Mouse (Mus musculus) MEL (cell line): ENCODE results near the gene Prkag2. TPM values are rescaled to one million over a fixed set of nuclear protein-coding genes. Genes with fewer than 3 reads are reported as not detected.

Experiments used
- DNase-seq: peaks from one replicate; pipeline ENCODE4 v3.0.0; 2011; ENCODE audit warnings: low read depth, low spot score
- H3K27ac ChIP-seq: 2 replicates; pipeline ENCODE4 v1.5.1; 2012; ENCODE audit warnings: low read depth, mild to moderate bottlenecking, control low read depth, low read length, moderate library complexity; ENCODE audit not compliant: control insufficient read depth
- H3K27me3 ChIP-seq, 2 experiments: fragments of 150-350 bp in 1 of 2; sonication (generic) in 1 of 2; 2 replicates each; pipeline ENCODE4 v1.6.1; 2012; ENCODE audit warnings: low read length in 2 of 2, mild to moderate bottlenecking in 2 of 2, improper control_type of control experiment in 1 of 2, moderate library complexity in 1 of 2; ENCODE audit not compliant: insufficient read depth in 2 of 2, control insufficient read depth in 1 of 2
- H3K36me3 ChIP-seq, 2 experiments: 2 replicates each; pipeline ENCODE4 v1.6.1; 2012 to 2014; ENCODE audit warnings: low read length in 2 of 2, improper control_type of control experiment in 1 of 2, inconsistent platforms in 1 of 2, mild to moderate bottlenecking in 1 of 2; ENCODE audit not compliant: insufficient read depth in 2 of 2, control insufficient read depth in 1 of 2
- H3K4me1 ChIP-seq, 2 experiments: fragments of 150-350 bp in 1 of 2; sonication (generic) in 1 of 2; 2 replicates each; pipeline ENCODE4 v1.6.1; 2012; ENCODE audit warnings: low read length in 2 of 2, improper control_type of control experiment in 1 of 2, mild to moderate bottlenecking in 1 of 2; ENCODE audit not compliant: insufficient read depth in 2 of 2, control insufficient read depth in 1 of 2
- H3K4me3 ChIP-seq, 2 experiments: fragments of 150-350 bp in 1 of 2; sonication (generic) in 1 of 2; 2 replicates each; pipeline ENCODE4 v1.5.1; 2012; ENCODE audit warnings: low read depth in 2 of 2, low read length in 2 of 2, mild to moderate bottlenecking in 2 of 2, moderate library complexity in 2 of 2, control low read depth in 1 of 2, improper control_type of control experiment in 1 of 2; ENCODE audit not compliant: control insufficient read depth in 1 of 2, insufficient read depth in 1 of 2
- H3K79me2 ChIP-seq: 2 replicates; pipeline ENCODE4 v1.6.1; 2012; ENCODE audit warnings: mild to moderate bottlenecking, low read length, moderate library complexity; ENCODE audit not compliant: control insufficient read depth, poor library complexity, insufficient read depth
- H3K9ac ChIP-seq: 2 replicates; pipeline ENCODE4 v1.6.1; 2012; ENCODE audit warnings: low read depth, mild to moderate bottlenecking, control low read depth, low read length, moderate library complexity; ENCODE audit not compliant: control insufficient read depth, poor library complexity, severe bottlenecking
- H3K9me3 ChIP-seq: fragments of 150-350 bp; sonication (generic); replicated peaks from 2 replicates; pipeline ENCODE4 v1.6.1; 2012; ENCODE audit warnings: mild to moderate bottlenecking, low read length, improper control_type of control experiment, moderate library complexity; ENCODE audit not compliant: insufficient read depth
- BHLHE40 ChIP-seq: IDR thresholded peaks from 2 replicates; pipeline ENCODE4 v1.6.1; 2012; ENCODE audit warnings: low read depth, mild to moderate bottlenecking, inconsistent platforms, low read length, improper control_type of control experiment, borderline replicate concordance
- EP300 ChIP-seq, 2 experiments: IDR thresholded peaks; 2 replicates each; pipeline ENCODE4 v1.6.1; 2011; ENCODE audit warnings: improper control_type of control experiment in 2 of 2, low read length in 2 of 2, low read depth in 1 of 2, mild to moderate bottlenecking in 1 of 2
- ETS1 ChIP-seq: IDR thresholded peaks from 2 replicates; pipeline ENCODE4 v1.6.1; 2012; ENCODE audit warnings: low read depth, mild to moderate bottlenecking, inconsistent platforms, low read length, improper control_type of control experiment, moderate library complexity
- JUND ChIP-seq: IDR thresholded peaks from 2 replicates; pipeline ENCODE4 v1.6.1; 2011; ENCODE audit warnings: low read depth, mild to moderate bottlenecking, improper control_type of control experiment, low read length
- KAT2A ChIP-seq: conservative IDR thresholded peaks from 2 replicates; pipeline ENCODE4 v1.6.1; 2012; ENCODE audit warnings: low read depth, low read length, improper control_type of control experiment, inconsistent platforms
- MEF2A ChIP-seq: IDR thresholded peaks from 2 replicates; pipeline ENCODE4 v1.6.1; 2014; ENCODE audit warnings: low read depth, mild to moderate bottlenecking, inconsistent platforms, low read length, improper control_type of control experiment; ENCODE audit not compliant: poor library complexity, insufficient replicate concordance, severe bottlenecking; ENCODE audit errors: extremely low read depth
- MYC ChIP-seq: IDR thresholded peaks from 2 replicates; pipeline ENCODE4 v1.6.1; 2011; ENCODE audit warnings: low read depth, mild to moderate bottlenecking, low read length, improper control_type of control experiment, moderate library complexity
- NELFE ChIP-seq: IDR thresholded peaks from 2 replicates; pipeline ENCODE4 v1.6.1; 2011; ENCODE audit warnings: low read depth, low read length, improper control_type of control experiment
- POLR2A ChIP-seq, 2 experiments: IDR thresholded peaks; 2 replicates each; pipeline ENCODE4 v1.6.1; 2011 to 2012; ENCODE audit warnings: low read length in 2 of 2, mild to moderate bottlenecking in 2 of 2, control low read depth in 1 of 2, improper control_type of control experiment in 1 of 2, low read depth in 1 of 2, moderate library complexity in 1 of 2; ENCODE audit not compliant: control insufficient read depth in 1 of 2, insufficient read depth in 1 of 2, poor library complexity in 1 of 2
- POLR2AphosphoS2 ChIP-seq: IDR thresholded peaks from 2 replicates; pipeline ENCODE4 v1.6.1; 2011; ENCODE audit warnings: low read length, improper control_type of control experiment
- RAD21 ChIP-seq: IDR thresholded peaks from 2 replicates; pipeline ENCODE4 v1.6.1; 2011; ENCODE audit warnings: mild to moderate bottlenecking, low read depth, low read length, improper control_type of control experiment
- RCOR1 ChIP-seq: IDR thresholded peaks from 2 replicates; pipeline ENCODE4 v1.6.1; 2012; ENCODE audit warnings: low read depth, mild to moderate bottlenecking, inconsistent platforms, low read length, improper control_type of control experiment
- TAL1 ChIP-seq: IDR thresholded peaks from 2 replicates; pipeline ENCODE4 v1.6.1; 2012; ENCODE audit warnings: mild to moderate bottlenecking, inconsistent platforms, low read length, moderate library complexity, mixed read lengths
- UBTF ChIP-seq: IDR thresholded peaks from 2 replicates; pipeline ENCODE4 v1.6.1; 2012; ENCODE audit warnings: low read depth, mild to moderate bottlenecking, inconsistent platforms, low read length, improper control_type of control experiment, moderate library complexity, borderline replicate concordance; ENCODE audit not compliant: insufficient read depth
- USF2 ChIP-seq, 2 experiments: IDR thresholded peaks; 2 replicates each; pipeline ENCODE4 v1.6.1; 2011 to 2012; ENCODE audit warnings: improper control_type of control experiment in 2 of 2, low read length in 2 of 2, borderline replicate concordance in 1 of 2, inconsistent platforms in 1 of 2, low read depth in 1 of 2, mild to moderate bottlenecking in 1 of 2; ENCODE audit not compliant: insufficient read depth in 1 of 2
- ZMIZ1 ChIP-seq: IDR thresholded peaks from 2 replicates; pipeline ENCODE4 v1.6.1; 2012; ENCODE audit warnings: low read depth, mild to moderate bottlenecking, inconsistent platforms, low read length, improper control_type of control experiment, moderate library complexity
- ZNF384 ChIP-seq: IDR thresholded peaks from 2 replicates; pipeline ENCODE4 v1.6.1; 2012; ENCODE audit warnings: low read depth, mild to moderate bottlenecking, inconsistent platforms, low read length, improper control_type of control experiment
- polyA plus RNA-seq, 2 experiments: library from polyadenylated mRNA; stranded (reverse) in 1 of 2; unstranded in 1 of 2; fragments of >175 nt in 1 of 2; fragments of >200 nt in 1 of 2; gene quantifications; 2 replicates each; pipeline versions ENCODE4 v1.2.1 to v1.2.4; 2012; ENCODE audit warnings: low replicate concordance in 2 of 2, low read depth in 1 of 2; ENCODE audit not compliant: insufficient read length in 2 of 2, insufficient read depth in 1 of 2, missing spikeins in 1 of 2
- total RNA-seq: library from RNA; depleted of rRNA; stranded (reverse); fragments of 300-350 nt; gene quantifications from 2 replicates; pipeline ENCODE4 v1.2.3, GENCODE M21; 2012

Prkag2 gene
- total and polyA plus RNA-seq, 3 experiments: 8.0 to 27.9 TPM; not detected in 1

- Histone ChIP-seq H3K9ac (no peak overlapping the region), H3K27me3 (no peaks in the 10 kb centered on the region), H3K27ac (no peak overlapping the region), H3K9me3 (no peaks in the 10 kb centered on the region), H3K79me2 (peaks cover 24% of the 10 kb centered on the region), H3K4me1 (peaks cover 6 to 23% of the 10 kb centered on the region in 2 experiments; a peak in 3 of 4 replicates), H3K36me3 (peaks cover 0 to 7% of the 10 kb centered on the region in 2 experiments; a peak in 1 of 4 replicates), H3K4me3 (no peak overlapping the region)
- no peak for DNase-seq
- TF ChIP-seq MEF2A (no peak), RAD21 (no peak), EP300 (IDR thresholded peaks at IDR 0.05; ENCODE audit: low read depth in 1 of 2, low read length in 2 of 2) (no peak)
These were observed 2.6 kb downstream of the Prkag2 start for GRCm38 (mm10) chr5:25097891-25098290.

GRCm38 (mm10) chr5:25096431-25096830, 4.0 kb downstream of the Prkag2 start:
- DNase-seq: no peak
- Histone ChIP-seq H3K9ac (no peak overlapping the region), H3K27ac (no peak overlapping the region), H3K9me3 (no peaks in the 10 kb centered on the region), H3K79me2 (peaks cover 22% of the 10 kb centered on the region), H3K4me3 (no peak overlapping the region), H3K36me3 (peaks cover 0 to 5% of the 10 kb centered on the region in 2 experiments; a peak in 1 of 4 replicates), H3K4me1 (peaks cover 3 to 11% of the 10 kb centered on the region in 2 experiments; a peak in 3 of 4 replicates), H3K27me3 (no peaks in the 10 kb centered on the region)
- no peak for TF ChIP-seq NELFE

GRCm38 (mm10) chr5:25092630-25093245, 7.7 kb downstream of the Prkag2 start:
- Histone ChIP-seq H3K4me1 (no peaks in the 10 kb centered on the region), H3K36me3 (peaks cover 0 to 2% of the 10 kb centered on the region in 2 experiments; a peak in 1 of 4 replicates), H3K9ac (no peak overlapping the region), H3K27ac (no peak overlapping the region), H3K79me2 (no peaks in the 10 kb centered on the region), H3K9me3 (no peaks in the 10 kb centered on the region), H3K4me3 (no peak overlapping the region), H3K27me3 (no peaks in the 10 kb centered on the region)
- TF ChIP-seq POLR2AphosphoS2 (no peak), BHLHE40 (no peak), RCOR1 (no peak), EP300 (IDR thresholded peaks at IDR 0.05; ENCODE audit: low read depth in 1 of 2, low read length in 2 of 2) (no peak), JUND (no peak), ZNF384 (no peak), UBTF (no peak), KAT2A (no peak), ZMIZ1 (no peak), NELFE (no peak), MYC (no peak), TAL1 (no peak), POLR2A (IDR thresholded peaks at IDR 0.05; ENCODE audit: control insufficient read depth in 1 of 2, insufficient read depth in 1 of 2, low read depth in 1 of 2, low read length in 2 of 2, poor library complexity in 1 of 2) (no peak), USF2 (IDR thresholded peaks at IDR 0.05; ENCODE audit: borderline replicate concordance in 1 of 2, insufficient read depth in 1 of 2, low read depth in 1 of 2, low read length in 2 of 2) (no peak), ETS1 (no peak)
- no peak for DNase-seq
